Mouse (Mus musculus) neutrophil, adult 5-6 weeks (primary cell): ENCODE data around the gene Zbed3. TPM values are rescaled to one million over a fixed set of nuclear protein-coding genes. Genes with fewer than 3 reads are reported as not detected.
"Not testable (repeated sequence)": the region's sequence is repeated elsewhere in the genome, so short reads cannot be mapped to it uniquely, and the experiment has no call there.

ENCODE experiments used
- ATAC-seq: fragments of 151-379, 151-347 bp; 2 replicates; pipeline ENCODE4 v1.8.0; 2017; ENCODE audit warnings: mild to moderate bottlenecking, moderate TSS enrichment; ENCODE audit not compliant: insufficient number of reproducible peaks, poor library complexity, low FRiP score, severe bottlenecking; ENCODE audit errors: extremely low read depth
- total RNA-seq: library from RNA; stranded (forward); fragments of 200-1000 nt; gene quantifications from 2 replicates; pipeline ENCODE4 v1.2.3, GENCODE M21; 2017

Gene Zbed3
- total RNA-seq, 1 experiment from 2014 or later, result 2.4 TPM

GRCm38 (mm10) chr13:95327345-95327741, 3.9 kb downstream of the Zbed3 start:
- no peak for ATAC-seq

- no peak for ATAC-seq
Observed at GRCm38 (mm10) chr13:95328767-95329166, 5.4 kb downstream of the Zbed3 start.

DNA sequence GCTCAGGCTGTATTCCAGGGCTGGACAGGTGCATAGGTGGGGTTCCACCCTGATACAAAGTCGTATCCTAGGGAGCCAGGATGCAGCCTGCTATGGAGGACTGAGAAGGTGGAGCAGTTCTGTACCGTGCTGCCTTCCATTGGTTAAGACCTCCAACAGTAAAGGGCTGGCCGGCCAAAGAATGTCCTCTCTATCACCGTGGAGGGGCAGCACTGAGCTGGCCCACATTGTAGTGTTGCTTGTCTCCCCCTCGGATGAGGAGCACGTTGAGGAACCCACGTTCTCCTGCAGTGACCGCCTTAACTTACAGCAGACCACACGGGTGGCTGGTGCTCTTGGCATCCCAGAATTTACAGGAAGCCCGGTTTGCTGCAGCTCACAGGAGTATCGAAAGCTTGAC, 7.1 kb downstream of the Zbed3 start:
- no peak for ATAC-seq

- ATAC-seq, result no peak
Observed at GRCm38 (mm10) chr13:95332086-95332899, 8.9 kb downstream of the Zbed3 start.

DNA sequence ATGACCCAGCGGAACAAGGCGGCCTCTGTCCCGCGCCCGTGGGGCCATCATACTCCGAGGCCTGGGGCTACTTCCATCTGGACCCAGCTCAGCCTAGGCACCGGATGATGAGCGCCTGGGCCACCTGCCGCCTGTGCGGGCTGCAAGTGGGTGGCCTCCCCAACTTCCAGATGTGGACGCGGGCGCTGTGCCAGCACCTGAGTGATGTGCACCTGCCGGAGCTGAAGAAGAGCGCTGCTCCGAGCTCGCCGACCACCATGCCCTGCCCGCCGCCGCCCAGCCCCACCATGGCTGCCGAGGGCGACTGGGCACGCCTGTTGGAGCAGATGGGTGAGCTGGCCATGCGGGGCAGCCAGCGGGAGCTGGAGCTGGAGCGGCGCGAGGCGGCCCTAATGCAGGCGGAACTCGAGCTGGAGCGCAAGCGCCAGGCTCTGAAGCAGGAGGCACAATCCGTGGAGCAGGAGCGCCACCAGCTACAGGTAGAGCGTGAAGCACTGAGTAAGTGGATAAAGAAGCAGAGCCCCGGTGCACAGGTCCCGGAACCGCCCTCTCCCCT, 12.8 kb downstream of the Zbed3 start:
- ATAC-seq, result no peak

- no peak for ATAC-seq
Observed at GRCm38 (mm10) chr13:95343470-95343869, 20.1 kb downstream of the Zbed3 start.

DNA sequence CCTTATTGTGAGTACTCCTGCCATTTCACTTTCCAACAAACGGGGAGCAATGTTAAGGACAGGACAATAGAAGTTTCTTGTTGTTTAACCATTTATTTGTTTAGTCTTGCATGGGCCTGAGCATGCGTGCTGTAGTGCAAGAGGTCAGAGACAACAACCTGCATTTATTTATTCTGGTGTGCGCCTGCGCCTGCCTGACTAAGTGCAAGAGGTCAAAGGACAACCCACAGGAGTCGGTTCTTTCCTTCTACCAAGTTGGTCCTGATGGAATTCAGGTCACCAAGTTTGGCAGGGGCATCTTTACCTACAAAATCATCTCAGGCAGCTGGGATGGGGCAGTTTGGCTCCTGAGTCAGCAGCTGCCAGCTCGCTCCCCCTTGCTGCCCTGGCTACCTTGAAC, 22.5 kb downstream of the Zbed3 start:
- ATAC-seq, result no peak

GRCm38 (mm10) chr13:95347018-95347696, 23.7 kb downstream of the Zbed3 start:
- peak; percentile 42; the same call in 1 of the 2 replicates for ATAC-seq

GRCm38 (mm10) chr13:95348476-95348875, 25.1 kb downstream of the Zbed3 start:
- no peak for ATAC-seq

DNA sequence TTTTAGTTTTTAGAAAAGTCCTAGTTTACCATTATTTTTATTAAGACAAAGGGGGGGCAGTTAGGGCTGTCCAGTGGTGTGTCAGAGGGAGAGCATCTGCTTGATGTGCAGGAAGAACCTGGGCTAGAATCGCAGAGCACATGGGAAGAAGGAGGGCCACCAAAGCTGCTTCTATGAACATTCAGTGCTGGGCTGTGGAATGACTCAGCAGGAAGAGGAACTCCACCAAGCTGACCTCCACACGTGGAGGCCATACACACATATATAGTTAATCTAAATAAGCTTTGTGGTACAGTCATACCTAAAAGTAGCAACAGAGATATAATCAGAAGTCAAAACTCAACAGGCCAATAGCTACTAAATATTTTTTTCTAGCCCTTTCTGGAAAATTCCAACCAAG, 34.8 kb downstream of the Zbed3 start:
- no peak for ATAC-seq

DNA sequence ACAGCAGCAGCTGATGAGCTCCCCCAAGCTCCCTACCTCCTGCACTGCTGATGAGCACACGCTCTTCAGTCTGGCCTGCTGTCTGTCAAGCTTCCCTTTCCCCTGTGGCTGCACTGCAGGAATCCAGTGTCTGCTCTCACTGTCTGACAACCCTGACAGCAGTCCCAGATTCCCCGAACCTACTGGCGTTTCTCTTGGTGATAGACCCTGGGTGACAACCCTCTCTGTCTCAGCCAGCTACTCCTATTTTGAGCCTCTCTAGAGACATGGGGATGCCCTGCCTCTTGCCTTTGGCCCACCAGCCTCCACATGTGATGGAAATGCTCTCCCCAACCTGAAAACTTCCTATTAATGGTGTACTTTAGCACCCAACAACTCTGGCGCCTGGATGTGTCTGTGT, 40.0 kb downstream of the Zbed3 start:
- no peak for ATAC-seq

- no peak for ATAC-seq
Observed at GRCm38 (mm10) chr13:95366356-95366755, 42.9 kb downstream of the Zbed3 start.

- ATAC-seq, result peak; percentile 98
Observed at GRCm38 (mm10) chr13:95374701-95375553, 51.5 kb downstream of the Zbed3 start, which contains the start of gene Aggf1. Gene Aggf1, minus strand, starts transcription at chr13:95375352.

- ATAC-seq, result no peak
Observed at GRCm38 (mm10) chr13:95375554-95375914, 52.1 kb downstream of the Zbed3 start.

- ATAC-seq, result not testable (repeated sequence)
Observed at GRCm38 (mm10) chr13:95376689-95377289, 53.4 kb downstream of the Zbed3 start.

DNA sequence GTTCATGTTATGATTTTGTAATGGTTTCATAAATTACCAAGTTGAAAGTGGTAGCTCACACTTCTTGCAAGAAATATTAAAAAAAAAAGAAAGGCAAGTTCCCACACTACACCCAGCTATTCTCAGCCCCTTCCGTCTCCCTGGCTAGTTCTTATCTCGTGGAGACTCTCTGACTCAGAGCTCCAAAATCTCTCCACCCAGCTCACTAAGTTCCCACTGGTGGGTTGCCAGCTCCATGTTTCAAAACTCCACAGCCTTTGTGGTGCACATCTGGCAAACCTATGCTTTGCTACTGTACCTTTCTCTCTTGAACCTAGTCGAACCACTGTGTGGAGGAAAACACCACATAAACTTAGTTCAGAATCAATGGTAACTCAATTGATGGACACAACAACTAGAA, 55.3 kb downstream of the Zbed3 start:
- no peak for ATAC-seq

GRCm38 (mm10) chr13:95382418-95382817, 59.0 kb downstream of the Zbed3 start:
- ATAC-seq, result no peak; the same call in 1 of the 2 replicates
